ENCODE assay signal across 17 mouse cellular contexts in the genomic region with DNA sequence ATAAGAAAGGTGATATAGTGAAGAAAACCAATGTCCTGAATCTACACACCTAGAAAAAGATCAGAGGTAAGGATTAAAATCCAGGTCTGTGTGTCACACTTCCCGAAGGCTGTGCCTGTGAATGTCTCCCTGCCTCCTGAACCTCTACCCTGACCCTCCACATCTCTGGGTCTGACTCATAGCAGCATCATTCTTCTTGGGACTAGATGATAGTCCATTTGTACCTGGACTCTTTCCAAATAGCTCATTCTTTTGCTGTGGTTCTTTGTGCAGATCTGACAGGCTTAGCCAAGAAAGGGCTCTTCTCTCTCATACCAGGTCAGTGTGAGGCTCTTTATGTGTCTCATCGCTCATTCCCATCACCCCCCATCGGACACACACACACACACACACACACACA.
DNase-seq lines count a peak whose midpoint lies in the region.
"Had no signal": no experiment of that assay in that cellular context is flagged by ENCODE, and none has a peak within 500 bp of the region (broad histone marks: within the 10 kb centered on the region; RNA-seq: fewer than 3 reads in every experiment).

No protein-coding gene starts in this region.

- DNase-seq in adrenal gland, adult 8-10 months = peak; percentile 5
- DNase-seq in adrenal gland, postnatal 10 days = no peak
- peak; percentile 75 for DNase-seq in 3T3-L1 (ENCODE audit: low read depth, low spot score)
- peak; percentile 87 for DNase-seq in Muller cell, postnatal 12 days (ENCODE audit: inconsistent ontology term)
- DNase-seq in brain, adult 2 months (ENCODE audit: low read depth, low spot score) = peak; percentile 39
- no peak for DNase-seq in T-cell, adult 2 months (ENCODE audit: low spot score)
- DNase-seq: cerebellum, adult 18-20 months; cerebellum, adult 9-10 months; cerebellum, postnatal 14 days; forebrain, postnatal 0 days; gastrocnemius, adult 2 months; gastrocnemius, postnatal 14 days; heart, adult 18-20 months; heart, postnatal 14 days; heart, postnatal 4 days; kidney, adult 18-20 months; kidney, adult 9 months had no signal

Comparison
In these comparisons a context has a peak if more than half of its experiments do, and no peak if none do; other contexts are left out.
1. DNase-seq: peak in adrenal gland, adult 8-10 months (single experiment), 3T3-L1 (single experiment), Muller cell, postnatal 12 days (single experiment) and brain, adult 2 months (single experiment); none in adrenal gland, postnatal 10 days (single experiment) and T-cell, adult 2 months (single experiment).